Mouse (Mus musculus): ENCODE measurements around the gene Mdm2.

GRCm38 (mm10) chr10:117663056-117663864 lies 47.3 kb downstream of the Mdm2 start:
- no peak for TF ChIP-seq CTCF (IDR thresholded peaks at IDR 0.05; ENCODE audit: low read depth)
- TF ChIP-seq EP300 (IDR thresholded peaks at IDR 0.05; ENCODE audit: low read depth), result no peak
